Mouse (Mus musculus) heart, postnatal 0 days (tissue): Measurements from ENCODE around the gene Gm49416.

Experiments
- CTCF ChIP-seq: IDR thresholded peaks from 2 replicates; pipeline ENCODE4 v1.5.1; 2016; ENCODE audit warnings: antibody characterized with exemption, control low read depth, low read depth
- EP300 ChIP-seq: IDR thresholded peaks from 2 replicates; pipeline ENCODE4 v1.6.1; 2016; ENCODE audit warnings: antibody characterized with exemption, low read depth

GRCm38 (mm10) chr19:8942276-8942964 lies 53.7 kb downstream of the Gm49416 start:
- TF ChIP-seq CTCF (no peak), EP300 (no peak)
